Mouse (Mus musculus): Measurements from ENCODE around the gene Rps2.

The Rps2 gene

GRCm38 (mm10) chr17:24732233-24732935, 14.5 kb downstream of the Rps2 start:
- DNase-seq (ENCODE audit: low spot score in 2 of 2) = no peak

GRCm38 (mm10) chr17:24733434-24734050, 15.6 kb downstream of the Rps2 start:
- DNase-seq (ENCODE audit: low spot score in 2 of 2) = no peak

GRCm38 (mm10) chr17:24734513-24734912, 16.6 kb downstream of the Rps2 start:
- no peak for DNase-seq (ENCODE audit: low spot score in 2 of 2)

- no peak for DNase-seq (ENCODE audit: low spot score in 2 of 2)
Measured at GRCm38 (mm10) chr17:24735446-24735845, 17.5 kb downstream of the Rps2 start.

GRCm38 (mm10) chr17:24736330-24737051, 18.6 kb downstream of the Rps2 start, which contains the start of gene Msrb1:
Msrb1 (plus strand) TSS chr17:24736642.
- peak; percentile 93 to 97 for DNase-seq (ENCODE audit: low spot score in 2 of 2)

- no peak for DNase-seq (ENCODE audit: low spot score in 2 of 2)
Measured at GRCm38 (mm10) chr17:24737135-24737810, 19.4 kb downstream of the Rps2 start.

- DNase-seq (ENCODE audit: low spot score in 2 of 2) = no peak
Measured at GRCm38 (mm10) chr17:24738238-24738637, 20.3 kb downstream of the Rps2 start.

- DNase-seq (ENCODE audit: low spot score in 2 of 2) = no peak
Measured at GRCm38 (mm10) chr17:24739926-24740325, 22.0 kb downstream of the Rps2 start.

GRCm38 (mm10) chr17:24742307-24742706, 24.4 kb downstream of the Rps2 start:
- no peak for DNase-seq (ENCODE audit: low spot score in 2 of 2)

- no peak for DNase-seq (ENCODE audit: low spot score in 2 of 2)
Measured at GRCm38 (mm10) chr17:24743896-24744295, 26.0 kb downstream of the Rps2 start.

GRCm38 (mm10) chr17:24744381-24744780, 26.5 kb downstream of the Rps2 start:
- no peak for DNase-seq (ENCODE audit: low spot score in 2 of 2)

GRCm38 (mm10) chr17:24745526-24746497, 27.9 kb downstream of the Rps2 start:
- DNase-seq (ENCODE audit: low spot score in 2 of 2) = peak; percentile 58 to 82

GRCm38 (mm10) chr17:24746986-24747385, 29.1 kb downstream of the Rps2 start:
- DNase-seq (ENCODE audit: low spot score in 2 of 2) = no peak

GRCm38 (mm10) chr17:24751528-24751927, 33.6 kb downstream of the Rps2 start:
- DNase-seq (ENCODE audit: low spot score in 2 of 2) = no peak

GRCm38 (mm10) chr17:24752415-24753394, 34.8 kb downstream of the Rps2 start, which contains the start of gene Hs3st6:
Hs3st6 (plus strand) TSS chr17:24752988.
- no peak for DNase-seq (ENCODE audit: low spot score in 2 of 2)

GRCm38 (mm10) chr17:24757394-24757793, 39.5 kb downstream of the Rps2 start:
- no peak for DNase-seq (ENCODE audit: low spot score in 2 of 2)

- no peak for DNase-seq (ENCODE audit: low spot score in 2 of 2)
Measured at GRCm38 (mm10) chr17:24761121-24761520, 43.2 kb downstream of the Rps2 start.

- DNase-seq (ENCODE audit: low spot score in 2 of 2) = no peak
Measured at GRCm38 (mm10) chr17:24765016-24765905, 47.3 kb downstream of the Rps2 start.

Measured in thymus, postnatal 10 days (tissue).